Mouse (Mus musculus) bone marrow macrophage, adult 2 months (primary cell): Measurements from ENCODE around the gene Znrd1as. TPM values are rescaled to one million over a fixed set of nuclear protein-coding genes. Genes with fewer than 3 reads are reported as not detected.

ENCODE experiments used
- H3K27ac ChIP-seq: 2 replicates; pipeline ENCODE4 v1.5.1; 2012; ENCODE audit warnings: low read depth, low read length; ENCODE audit not compliant: insufficient read depth
- H3K4me1 ChIP-seq: 2 replicates; pipeline ENCODE4 v1.6.1; 2012; ENCODE audit warnings: low read length; ENCODE audit not compliant: control insufficient read depth, insufficient read depth
- H3K4me3 ChIP-seq: 2 replicates; pipeline ENCODE4 v1.5.1; 2012; ENCODE audit warnings: mild to moderate bottlenecking, low read length, moderate library complexity; ENCODE audit not compliant: insufficient read depth
- CTCF ChIP-seq: IDR thresholded peaks from 2 replicates; pipeline ENCODE4 v1.5.1; 2012; ENCODE audit warnings: low read depth, mild to moderate bottlenecking, low read length, moderate library complexity
- POLR2A ChIP-seq: IDR thresholded peaks from 2 replicates; pipeline ENCODE4 v1.6.1; 2012; ENCODE audit warnings: mild to moderate bottlenecking, low read depth, low read length, borderline replicate concordance
- polyA plus RNA-seq: library from polyadenylated mRNA; stranded (reverse); fragments of >200 nt; gene quantifications from 2 replicates; pipeline ENCODE4 v1.2.4, GENCODE M21; 2012; ENCODE audit not compliant: missing spikeins, insufficient read depth, insufficient read length

Gene Znrd1as
- polyA plus RNA-seq, 1 experiment = 10.4 TPM

- Histone ChIP-seq H3K27ac (no peak overlapping the region), H3K4me1 (no peaks in the 10 kb centered on the region), H3K4me3 (no peak overlapping the region)
- no peak for TF ChIP-seq CTCF
- no peak for TF ChIP-seq POLR2A
Measured at GRCm38 (mm10) chr17:36930233-36930632, 28.2 kb upstream of the Znrd1as start.

DNA sequence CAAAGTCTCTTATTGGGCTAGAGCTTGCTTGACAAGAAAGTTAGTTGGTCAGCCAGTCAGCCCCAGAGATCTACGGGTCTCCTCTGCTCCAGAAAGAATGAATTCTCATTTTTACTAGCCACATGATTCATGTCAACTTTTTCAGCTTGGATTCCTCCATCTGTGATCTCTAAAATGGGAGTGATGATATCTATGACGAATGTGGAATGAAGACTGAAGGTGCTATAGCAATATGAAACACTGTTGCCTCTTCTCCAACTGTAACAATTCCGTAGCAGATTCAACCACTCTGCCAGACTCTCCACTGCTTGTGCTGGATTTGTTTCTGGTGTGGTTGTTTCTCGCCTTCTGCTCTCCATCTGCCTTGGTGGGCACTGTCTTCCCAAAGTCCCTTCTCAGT, 27.3 kb upstream of the Znrd1as start:
- Histone ChIP-seq H3K4me1 (no peaks in the 10 kb centered on the region), H3K27ac (no peak overlapping the region), H3K4me3 (no peak overlapping the region)
- TF ChIP-seq CTCF (no peak), POLR2A (no peak)

DNA sequence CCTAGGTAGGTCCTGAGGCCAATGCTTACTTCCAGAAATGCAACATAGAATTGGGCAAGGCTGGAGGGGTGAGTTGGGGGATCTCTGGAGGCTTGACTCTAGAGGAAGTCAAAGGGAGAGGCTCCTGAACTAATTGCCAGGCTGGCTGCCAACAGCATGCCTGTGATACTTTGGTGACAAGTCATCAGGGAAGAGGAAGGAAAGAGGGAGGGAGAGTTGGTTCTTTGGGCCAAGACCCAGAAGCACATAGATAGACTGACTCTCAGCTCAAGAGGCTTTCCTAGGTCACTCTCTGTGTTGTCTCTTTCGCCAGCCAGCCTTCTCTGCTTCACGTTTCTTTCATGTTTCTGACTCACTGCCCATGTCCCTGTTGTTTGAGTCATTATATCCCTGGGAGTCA, 26.6 kb upstream of the Znrd1as start:
- Histone ChIP-seq H3K4me1 (no peaks in the 10 kb centered on the region), H3K4me3 (no peak overlapping the region), H3K27ac (no peak overlapping the region)
- TF ChIP-seq POLR2A (no peak), CTCF (no peak)

DNA sequence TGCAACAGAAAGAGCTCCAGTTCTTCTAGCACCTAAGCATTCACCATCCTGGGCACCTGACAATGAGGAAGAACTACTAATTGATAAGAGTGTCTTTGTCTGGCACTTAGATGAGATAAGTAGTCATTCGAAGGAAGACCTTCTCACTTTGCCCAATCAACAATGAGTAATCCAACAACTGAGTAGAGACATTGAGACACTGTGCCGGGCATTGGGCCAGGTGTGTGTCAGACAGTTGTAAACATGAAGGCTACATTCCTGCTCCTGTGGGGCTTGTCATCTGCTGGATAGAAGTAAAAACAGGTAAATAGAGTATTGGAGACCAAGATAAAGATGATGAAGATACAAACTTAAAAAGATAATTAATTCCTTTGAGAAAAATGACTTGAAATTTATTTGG, 20.3 kb upstream of the Znrd1as start:
- Histone ChIP-seq H3K4me1 (no peaks in the 10 kb centered on the region), H3K4me3 (no peak overlapping the region), H3K27ac (no peak overlapping the region)
- TF ChIP-seq POLR2A = no peak
- no peak for TF ChIP-seq CTCF

- no peak for TF ChIP-seq POLR2A
- no peak overlapping the region for H3K27ac ChIP-seq
- H3K4me3 ChIP-seq = peak overlapping the region; percentile 3; the same call in 1 of the 2 replicates
- H3K4me1 ChIP-seq = peaks cover under 1% of the 10 kb centered on the region; the same call in 1 of the 2 replicates
Measured at GRCm38 (mm10) chr17:36942391-36942790, 16.0 kb upstream of the Znrd1as start.

GRCm38 (mm10) chr17:36942791-36943471, 15.5 kb upstream of the Znrd1as start, which contains the start of gene Rnf39:
Gene Rnf39 (plus strand): TSS chr17:36942918.
- Histone ChIP-seq H3K27ac (no peak within 1 kb of the TSS), H3K4me3 (peak within 1 kb of the TSS; percentile 5; the same call in 1 of the 2 replicates), H3K4me1 (peaks cover 5% of the 10 kb centered on the region; the same call in 1 of the 2 replicates)
- TF ChIP-seq POLR2A = no peak

GRCm38 (mm10) chr17:36943691-36944090, 14.7 kb upstream of the Znrd1as start:
- H3K4me3 ChIP-seq = no peak overlapping the region
- peaks cover 5% of the 10 kb centered on the region; the same call in 1 of the 2 replicates for H3K4me1 ChIP-seq
- no peak overlapping the region for H3K27ac ChIP-seq
- no peak for TF ChIP-seq POLR2A
- no peak for TF ChIP-seq CTCF

DNA sequence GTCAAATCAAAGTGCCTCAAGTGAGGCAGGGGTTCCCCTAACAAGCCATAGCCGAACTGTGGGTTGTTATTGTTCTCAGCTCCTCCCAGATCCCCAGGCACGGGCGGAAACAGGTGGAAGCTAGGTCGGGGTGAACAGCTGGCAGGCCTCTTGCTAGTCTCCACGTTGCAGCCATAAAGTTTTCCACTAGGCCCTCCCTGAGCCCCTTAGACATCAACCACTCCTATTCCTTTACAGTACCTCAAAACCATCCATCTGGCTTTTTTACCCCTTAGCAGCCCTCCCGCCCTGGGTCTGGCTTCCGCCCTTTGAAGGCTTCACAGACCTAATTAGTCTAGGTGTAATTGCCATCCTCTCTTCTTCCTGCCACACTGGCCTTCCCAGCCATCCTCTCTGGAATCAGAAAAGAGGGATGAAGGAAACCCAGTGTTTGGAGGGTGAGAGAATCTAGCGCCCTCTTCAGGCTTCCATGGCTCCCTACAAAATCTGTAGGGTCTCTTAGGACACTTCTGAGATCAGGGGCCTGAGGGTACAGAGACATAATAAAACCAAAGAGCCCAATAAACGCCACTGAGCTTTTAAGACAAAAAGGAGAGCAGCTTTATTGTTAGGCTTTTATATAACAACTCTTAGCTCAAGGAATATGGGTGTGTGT, 14.1 kb upstream of the Znrd1as start:
- Histone ChIP-seq H3K27ac (no peak overlapping the region), H3K4me1 (peaks cover 5% of the 10 kb centered on the region; the same call in 1 of the 2 replicates), H3K4me3 (no peak overlapping the region)
- TF ChIP-seq POLR2A = no peak
- peak; percentile 17; the same call in 1 of the 2 replicates for TF ChIP-seq CTCF

- H3K4me1 ChIP-seq = peaks cover 12% of the 10 kb centered on the region
- no peak overlapping the region for H3K27ac ChIP-seq
- H3K4me3 ChIP-seq = peak overlapping the region; percentile 47
- TF ChIP-seq CTCF (no peak), POLR2A (no peak)
Measured at GRCm38 (mm10) chr17:36947051-36947819, 11.2 kb upstream of the Znrd1as start.
